Mouse (Mus musculus): ENCODE results near the gene Apobec2.

Apobec2 gene

GRCm38 (mm10) chr17:48408526-48409291 is 24.0 kb downstream of the Apobec2 start:
- DNase-seq = peak; percentile 63 to 69

GRCm38 (mm10) chr17:48407910-48408525 is 24.7 kb downstream of the Apobec2 start:
- DNase-seq = peak in 1 of 2 experiments; percentile 40

GRCm38 (mm10) chr17:48407154-48407553 is 25.6 kb downstream of the Apobec2 start:
- DNase-seq = no peak

- no peak for DNase-seq
Observed at GRCm38 (mm10) chr17:48404706-48405105, 28.0 kb downstream of the Apobec2 start.

GRCm38 (mm10) chr17:48403848-48404247 is 28.9 kb downstream of the Apobec2 start:
- no peak for DNase-seq

- peak in 1 of 2 experiments; percentile 45 for DNase-seq
Observed at GRCm38 (mm10) chr17:48402751-48403150, 30.0 kb downstream of the Apobec2 start.

- DNase-seq = no peak
Observed at GRCm38 (mm10) chr17:48401710-48402109, 31.0 kb downstream of the Apobec2 start.

- DNase-seq = no peak
Observed at GRCm38 (mm10) chr17:48392616-48393015, 40.1 kb downstream of the Apobec2 start.

GRCm38 (mm10) chr17:48391446-48391845 is 41.3 kb downstream of the Apobec2 start:
- DNase-seq = no peak

- DNase-seq = no peak
Observed at GRCm38 (mm10) chr17:48389442-48389841, 43.3 kb downstream of the Apobec2 start.

GRCm38 (mm10) chr17:48388666-48389065 is 44.1 kb downstream of the Apobec2 start:
- no peak for DNase-seq

- DNase-seq = no peak
Observed at GRCm38 (mm10) chr17:48385786-48386461, 46.8 kb downstream of the Apobec2 start.

GRCm38 (mm10) chr17:48379050-48379449 is 53.7 kb downstream of the Apobec2 start:
- DNase-seq = no peak

GRCm38 (mm10) chr17:48376102-48376501 is 56.6 kb downstream of the Apobec2 start:
- no peak for DNase-seq

GRCm38 (mm10) chr17:48372987-48373386 is 59.7 kb downstream of the Apobec2 start:
- DNase-seq = no peak

- DNase-seq = peak in 1 of 2 experiments; percentile 21
Observed at GRCm38 (mm10) chr17:48371621-48372020, 61.1 kb downstream of the Apobec2 start.

All from kidney, adult 8-10 months (tissue).